Mouse (Mus musculus) thymus, postnatal 0 days (tissue): ENCODE results near the gene Spata32. TPM values are rescaled to one million over a fixed set of nuclear protein-coding genes. Genes with fewer than 3 reads are reported as not detected.
"Not testable (repeated sequence)": the region's sequence is repeated elsewhere in the genome, so short reads cannot be mapped to it uniquely, and the experiment has no call there.

ENCODE experiments used
- DNase-seq: peaks from one replicate; pipeline ENCODE4 v3.0.0-alpha.2; 2015; ENCODE audit warnings: low spot score
- polyA plus RNA-seq: library from polyadenylated mRNA; unstranded; fragments of >200 nt; fragmentation: Nextera tagmentation; extraction: Ambion mirVana; gene quantifications from 2 replicates; pipeline ENCODE4 v1.2.1, GENCODE M21; 2015

Gene Spata32
- polyA plus RNA-seq, 1 experiment from 2014 or later, result not detected

DNA sequence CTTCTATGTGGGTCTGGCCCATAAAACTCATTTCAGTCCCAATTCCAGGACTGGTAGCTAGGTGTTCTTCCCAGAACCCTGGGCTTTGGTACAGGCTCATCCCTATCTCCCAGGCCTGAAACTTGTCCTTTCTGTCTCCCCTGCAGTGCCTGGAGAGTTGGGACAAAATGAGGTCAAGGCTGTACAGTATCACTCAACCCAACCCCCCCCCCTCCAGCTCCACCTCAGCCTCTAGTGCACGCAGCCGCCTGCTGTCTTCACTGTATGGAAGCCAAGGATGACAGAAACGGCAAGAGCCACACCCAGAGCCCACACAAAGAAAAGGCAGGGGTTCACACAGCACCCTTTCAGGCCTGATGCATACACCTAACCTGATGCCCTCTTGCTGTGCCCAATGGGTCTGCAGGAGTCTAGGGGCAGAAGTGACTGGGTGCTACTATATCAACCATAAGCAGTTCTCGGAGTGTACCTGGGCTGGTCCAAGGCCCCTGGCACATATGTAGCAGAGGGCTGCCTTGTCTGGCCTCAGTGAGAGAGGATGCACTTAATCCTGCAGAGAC is 28.6 kb upstream of the Spata32 start:
- no peak for DNase-seq

DNA sequence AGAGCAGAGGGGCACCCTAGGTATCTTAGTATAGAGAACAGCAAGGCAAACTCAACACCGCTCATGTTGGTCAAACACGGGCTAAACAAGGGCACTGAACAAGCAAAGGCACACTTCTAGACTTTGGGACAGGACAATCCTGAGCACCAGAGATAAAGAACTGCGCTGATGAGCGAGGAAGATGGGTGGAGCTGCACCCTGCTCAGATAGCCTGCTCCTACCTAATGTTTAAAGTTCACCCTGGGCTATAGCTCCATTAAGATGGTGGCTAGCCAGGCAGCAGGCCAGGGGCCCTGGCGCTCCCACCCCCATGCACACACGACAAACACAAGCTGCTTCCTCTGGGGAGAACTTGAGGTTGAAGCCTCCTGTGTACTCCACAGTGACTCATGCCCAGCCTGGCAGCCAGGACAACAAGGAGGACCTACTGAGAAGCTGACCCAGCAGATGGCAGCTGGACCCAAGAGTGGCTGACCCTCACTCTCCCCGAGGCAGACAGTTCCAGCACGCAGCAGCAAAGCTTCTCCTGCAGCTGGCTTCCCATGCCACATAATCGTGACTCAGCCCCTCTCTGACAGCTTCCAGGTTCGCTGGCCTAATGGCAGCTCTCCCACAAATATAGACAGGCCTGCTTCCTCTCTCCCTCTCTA is 28.0 kb upstream of the Spata32 start:
- no peak for DNase-seq

DNA sequence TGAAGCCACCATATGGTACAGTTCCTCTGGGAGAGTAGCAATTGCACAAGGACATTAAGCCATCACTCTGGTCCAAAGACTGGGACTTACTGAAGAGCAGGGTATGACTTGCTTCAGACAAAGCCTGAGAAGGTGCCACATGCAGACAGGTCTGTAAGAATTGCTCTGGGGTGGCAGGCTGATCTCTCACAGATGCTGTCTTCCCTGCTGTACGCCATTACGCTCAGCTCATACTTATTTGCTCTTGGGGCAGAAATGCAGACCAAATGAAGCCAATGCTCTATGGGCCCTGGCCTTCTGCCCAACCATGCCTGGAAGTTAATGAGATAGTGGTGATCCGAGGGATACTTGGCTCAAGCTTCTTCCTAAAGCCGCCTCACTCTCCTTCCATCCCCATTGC is 26.6 kb upstream of the Spata32 start:
- no peak for DNase-seq

DNA sequence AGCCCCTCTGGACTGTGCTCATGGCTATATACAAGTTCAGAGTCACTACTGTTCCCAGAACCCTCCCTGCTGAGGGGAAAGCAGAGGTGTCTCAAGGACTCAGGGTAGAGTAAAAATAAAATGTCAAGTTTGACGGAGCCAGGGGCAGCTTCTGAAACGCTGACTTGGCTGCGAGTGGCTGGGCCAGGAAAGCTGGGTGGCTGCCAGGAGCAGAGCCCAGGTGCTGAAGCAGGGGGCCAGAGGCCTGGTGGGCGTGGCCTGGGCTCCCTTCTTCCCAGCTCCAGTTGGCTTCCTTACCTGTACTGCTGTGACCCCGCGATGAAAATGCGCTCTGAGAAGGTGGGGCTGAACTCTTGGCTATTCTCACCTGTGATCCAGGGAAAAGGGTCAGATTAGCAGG is 22.5 kb upstream of the Spata32 start:
- no peak for DNase-seq

DNA sequence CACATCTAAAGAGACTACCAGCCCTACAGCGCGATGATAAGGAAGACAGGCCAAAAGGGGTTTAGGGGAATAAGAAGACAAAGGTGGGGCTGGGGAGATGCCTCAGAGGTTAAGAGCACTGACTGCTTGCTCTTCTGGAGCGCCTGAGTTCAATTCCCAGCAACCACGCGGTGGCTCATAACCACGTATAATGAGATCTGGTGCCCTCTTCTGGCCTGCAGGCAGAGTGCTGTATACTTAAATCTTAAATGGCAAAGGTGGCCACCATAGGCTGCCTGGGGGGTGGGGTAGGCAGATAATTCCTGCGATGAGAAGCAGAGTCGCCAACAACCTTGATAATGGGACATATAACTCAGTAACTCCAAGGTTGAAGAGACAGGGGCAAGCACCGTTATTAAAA is 19.5 kb upstream of the Spata32 start:
- peak; percentile 27 for DNase-seq

DNA sequence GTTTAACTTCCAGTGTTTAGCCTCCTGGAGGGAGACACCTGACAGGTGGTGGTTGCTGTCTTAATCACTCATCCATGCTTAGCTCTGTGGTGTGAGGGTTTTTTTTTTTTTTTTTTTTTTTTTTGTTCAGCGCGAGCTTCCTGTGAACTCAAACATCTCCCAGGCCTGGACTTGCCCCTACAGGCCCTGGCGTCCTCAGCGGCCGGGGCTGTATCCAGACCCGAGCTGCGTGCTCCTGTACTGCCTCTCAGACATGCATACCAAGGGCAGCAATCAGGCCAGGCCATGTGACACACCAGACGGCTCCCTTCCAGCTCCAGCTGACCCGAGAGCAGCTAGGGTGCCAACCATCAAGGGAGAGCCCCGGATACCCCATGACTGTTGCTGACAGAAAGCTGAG is 18.7 kb upstream of the Spata32 start:
- DNase-seq, result no peak

DNA sequence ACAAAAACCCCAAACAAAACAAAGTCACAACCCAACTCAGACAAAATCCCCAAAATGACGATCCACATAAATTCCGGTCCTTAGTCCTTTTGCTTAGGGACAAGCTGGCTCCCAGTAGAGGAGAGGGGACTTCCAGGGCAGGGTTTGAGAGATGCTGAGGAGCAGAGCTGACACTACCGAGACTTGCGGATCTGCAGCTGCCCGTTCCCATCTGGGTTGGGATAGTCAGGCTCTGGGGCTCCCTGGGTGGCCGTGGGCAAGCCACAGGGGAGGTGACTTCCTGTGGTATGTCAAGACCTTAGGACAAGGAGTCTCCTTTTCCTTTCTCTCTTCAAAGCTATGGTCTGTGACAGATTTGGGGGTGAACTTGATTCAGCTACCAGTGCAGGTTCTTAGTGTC is 18.2 kb upstream of the Spata32 start:
- no peak for DNase-seq

DNA sequence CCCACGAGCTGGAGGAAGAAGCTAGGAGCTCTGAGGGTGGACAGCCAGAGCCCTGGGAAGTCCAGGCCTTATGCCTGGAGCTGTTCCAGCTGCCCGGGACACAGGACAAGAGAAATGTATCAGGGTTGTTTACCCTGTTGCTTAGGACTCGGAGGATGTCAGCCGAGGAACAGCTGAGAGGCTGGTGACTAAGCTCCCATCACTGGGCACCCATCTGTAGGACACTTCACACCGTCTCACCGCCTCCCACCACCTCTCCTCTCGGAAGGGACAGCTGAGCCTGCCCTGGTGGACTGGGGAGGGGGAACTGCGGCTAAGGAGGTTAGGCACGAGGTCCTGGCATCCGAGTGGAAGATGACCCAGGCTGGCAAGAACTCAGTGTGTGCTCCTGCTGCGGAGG is 17.5 kb upstream of the Spata32 start:
- no peak for DNase-seq

DNA sequence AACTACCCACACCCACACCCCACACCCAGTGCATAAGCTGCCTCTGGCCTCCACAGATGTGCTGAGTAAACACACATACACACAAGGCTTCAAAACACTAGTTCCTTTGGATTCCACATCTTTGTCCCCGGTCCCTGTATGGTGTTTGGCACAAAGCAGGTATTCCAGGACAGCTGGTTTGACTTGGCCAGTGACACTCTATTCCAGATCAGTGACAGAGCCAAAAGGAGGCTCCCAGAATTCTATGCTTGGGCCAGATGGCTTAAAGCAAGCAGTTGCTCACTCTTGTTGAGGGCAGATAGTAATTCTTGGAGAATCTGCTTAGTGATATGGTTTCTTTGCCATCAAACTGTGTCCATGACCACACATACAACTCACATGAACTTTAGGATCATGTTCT is 16.2 kb upstream of the Spata32 start:
- DNase-seq, result no peak

DNA sequence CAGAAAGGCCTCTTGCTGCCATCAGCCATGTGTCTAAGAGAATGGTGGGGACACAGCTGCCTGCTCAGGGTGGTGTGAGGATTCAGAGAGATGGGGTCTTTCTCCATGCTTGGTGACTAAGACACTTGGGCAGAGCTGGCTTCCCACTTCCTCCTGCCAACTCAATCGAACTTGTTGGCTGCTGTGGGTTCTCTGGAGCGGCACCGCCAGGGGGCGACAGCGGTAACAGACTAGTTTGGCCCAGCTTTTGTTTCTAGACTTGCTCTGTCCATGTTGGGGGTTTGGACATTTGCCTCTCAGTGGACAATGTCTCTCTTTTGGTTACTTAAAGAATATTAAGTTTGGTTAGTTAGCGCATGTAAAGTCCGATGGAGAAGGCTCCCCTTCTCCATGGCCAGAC is 14.7 kb upstream of the Spata32 start:
- DNase-seq, result peak; percentile 81

DNA sequence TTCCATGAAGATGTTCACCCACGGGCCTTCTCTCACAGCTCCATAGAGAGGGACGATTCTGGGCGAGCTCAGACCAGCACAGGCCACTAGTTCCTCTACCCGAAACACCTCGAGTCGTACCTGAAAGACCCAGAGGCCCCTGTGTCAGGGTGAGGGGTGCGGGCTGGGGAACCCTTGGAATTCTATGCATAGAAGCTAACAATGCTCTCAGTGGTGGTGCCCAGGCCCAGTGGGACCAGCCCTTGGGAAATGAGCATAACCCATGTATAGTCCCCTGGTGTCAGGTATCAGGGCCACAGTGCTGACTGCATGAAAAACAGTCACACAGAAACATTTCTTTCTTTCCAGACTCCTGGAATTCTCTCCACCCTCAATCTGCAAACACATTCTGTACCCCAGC is 13.1 kb upstream of the Spata32 start:
- DNase-seq, result no peak

DNA sequence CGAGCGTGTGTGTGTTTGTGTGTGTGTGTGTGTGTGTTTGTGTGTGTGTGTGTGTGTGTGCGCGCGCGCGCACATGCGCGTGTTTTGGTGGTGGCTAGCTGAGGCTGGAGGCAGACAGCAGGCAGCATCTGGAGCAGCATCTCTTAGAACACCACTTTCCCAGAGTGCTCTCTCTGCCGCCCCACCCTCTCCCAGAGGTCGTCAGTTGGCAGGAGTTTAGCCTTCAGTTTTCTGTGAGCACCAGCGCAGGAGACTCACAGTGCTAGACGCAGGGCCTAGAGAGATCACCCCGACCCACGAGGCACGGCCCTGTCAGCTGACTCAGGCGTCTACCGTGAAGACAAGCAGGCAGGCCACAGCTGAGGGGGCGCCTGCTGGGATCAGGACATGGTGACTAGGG is 12.4 kb upstream of the Spata32 start:
- DNase-seq, result no peak

DNA sequence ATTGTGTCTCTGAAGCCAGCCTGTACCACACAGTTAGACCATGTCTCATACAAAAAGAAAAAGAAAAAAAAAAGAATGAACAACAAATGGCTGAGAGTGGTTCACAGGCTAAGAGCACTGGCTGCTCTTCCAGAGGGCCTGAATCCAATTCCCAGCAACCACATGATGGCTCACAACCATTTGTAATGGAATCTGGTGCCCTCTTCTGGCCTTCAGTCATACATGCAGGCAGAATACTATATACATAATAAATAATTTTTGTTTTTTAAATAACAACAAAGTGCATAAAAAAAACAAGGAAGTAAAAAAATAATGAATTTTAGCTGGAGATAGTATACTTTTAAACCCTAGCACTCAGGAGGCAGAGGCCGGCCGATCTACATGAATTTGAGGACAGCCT is 11.4 kb upstream of the Spata32 start:
- no peak for DNase-seq

DNA sequence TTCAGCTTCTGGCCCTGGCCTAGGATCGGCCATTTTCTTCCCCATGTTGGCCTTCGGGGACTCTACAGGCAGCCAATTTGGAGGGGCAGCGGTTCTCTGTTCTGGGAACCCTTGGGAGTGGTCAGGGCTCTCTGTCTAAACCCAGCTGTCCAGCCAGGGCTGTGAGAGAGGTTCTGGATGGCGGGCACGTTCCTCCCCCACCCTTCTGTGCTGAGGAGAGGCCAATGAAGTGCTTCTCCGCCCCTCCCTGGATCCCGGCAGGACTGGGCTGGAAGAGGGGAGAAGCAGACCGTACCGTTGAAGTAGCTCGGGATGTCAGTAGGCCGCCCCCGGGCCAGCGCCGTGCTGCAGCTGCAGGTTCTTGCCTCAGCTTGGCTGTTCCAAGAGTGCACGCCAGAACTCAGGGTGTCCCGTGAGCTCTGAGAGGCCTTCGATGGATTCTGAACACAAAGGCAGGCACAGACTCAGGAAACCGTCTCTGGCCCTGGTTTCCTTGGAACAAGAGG is 5.8 kb upstream of the Spata32 start:
- no peak for DNase-seq

DNA sequence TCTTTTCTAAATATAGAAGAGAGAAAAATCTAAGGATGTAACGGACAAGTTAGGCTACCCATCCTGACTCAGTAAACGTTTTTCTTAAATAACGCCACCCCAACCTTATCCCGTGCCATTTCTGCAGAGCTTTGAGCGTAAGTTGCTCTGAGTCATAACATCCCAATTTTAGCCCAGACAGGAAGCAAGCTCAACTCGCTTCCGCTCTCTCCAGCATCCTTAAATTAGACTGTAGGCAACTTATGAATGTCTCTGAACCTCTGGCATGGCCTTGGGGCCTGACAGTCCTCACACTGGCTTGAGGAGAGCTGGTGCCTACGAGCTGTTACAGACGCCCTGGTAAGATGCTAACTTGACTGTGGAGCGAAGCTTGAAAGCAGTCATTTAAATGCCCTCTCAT is 5.2 kb upstream of the Spata32 start:
- DNase-seq, result no peak

DNA sequence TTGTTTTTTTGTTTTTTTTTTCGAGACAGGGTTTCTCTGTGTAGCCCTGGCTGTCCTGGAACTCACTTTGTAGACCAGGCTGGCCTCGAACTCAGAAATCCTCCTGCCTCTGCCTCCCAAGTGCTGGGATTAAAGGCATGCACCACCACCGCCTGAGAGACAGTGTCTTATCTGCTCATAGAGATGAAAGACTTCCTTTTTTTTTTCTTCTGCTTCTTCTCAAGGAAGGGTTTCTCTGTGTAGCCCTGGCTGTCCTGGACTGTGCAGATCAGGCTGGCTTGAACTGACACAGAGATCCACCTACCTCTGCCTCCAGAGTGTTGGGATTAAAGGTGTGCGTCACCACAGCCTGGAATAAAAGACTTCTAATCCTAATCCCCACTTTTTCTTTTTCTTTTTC is 4.5 kb upstream of the Spata32 start:
- DNase-seq, result not testable (repeated sequence)

DNA sequence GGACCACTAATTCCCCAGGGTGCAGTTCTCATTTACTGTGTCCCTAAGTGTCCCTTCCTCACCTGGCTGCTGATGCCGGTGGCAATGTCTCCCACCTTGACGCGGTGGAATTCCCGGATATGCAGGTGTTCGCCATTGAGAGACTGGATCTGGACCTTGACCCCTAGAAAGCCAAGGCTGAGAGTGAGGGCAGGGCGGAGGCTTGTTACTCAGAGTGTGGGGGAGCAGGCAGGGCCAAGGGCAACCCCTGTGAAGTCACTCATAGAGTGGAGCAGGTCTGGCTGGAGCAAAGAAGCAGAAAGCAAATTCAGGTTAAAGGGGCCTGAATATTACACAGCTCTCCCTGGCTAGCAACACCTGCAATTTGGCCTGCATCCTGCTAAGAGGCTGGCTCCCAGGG is 3.2 kb upstream of the Spata32 start:
- no peak for DNase-seq

DNA sequence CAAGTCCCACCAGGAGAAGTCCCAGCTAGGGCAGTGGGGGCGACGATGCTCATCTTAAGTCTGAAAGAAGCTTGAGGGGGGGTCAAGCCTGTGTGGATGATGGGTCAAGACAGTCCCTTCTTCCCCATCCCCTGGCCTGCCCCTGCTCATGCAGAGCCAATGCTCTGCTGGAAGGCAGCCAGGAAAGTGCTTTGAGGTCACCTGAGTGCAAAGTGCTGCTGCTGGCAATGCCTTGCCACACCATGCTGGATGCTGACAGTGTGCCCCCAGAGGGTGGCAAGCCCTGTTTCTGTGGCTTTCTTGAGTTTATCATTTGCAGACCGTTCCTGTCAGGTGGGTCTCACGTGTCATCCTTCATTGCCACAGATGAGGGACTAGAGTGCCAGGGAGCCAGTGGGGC is 1.8 kb upstream of the Spata32 start:
- no peak for DNase-seq

DNA sequence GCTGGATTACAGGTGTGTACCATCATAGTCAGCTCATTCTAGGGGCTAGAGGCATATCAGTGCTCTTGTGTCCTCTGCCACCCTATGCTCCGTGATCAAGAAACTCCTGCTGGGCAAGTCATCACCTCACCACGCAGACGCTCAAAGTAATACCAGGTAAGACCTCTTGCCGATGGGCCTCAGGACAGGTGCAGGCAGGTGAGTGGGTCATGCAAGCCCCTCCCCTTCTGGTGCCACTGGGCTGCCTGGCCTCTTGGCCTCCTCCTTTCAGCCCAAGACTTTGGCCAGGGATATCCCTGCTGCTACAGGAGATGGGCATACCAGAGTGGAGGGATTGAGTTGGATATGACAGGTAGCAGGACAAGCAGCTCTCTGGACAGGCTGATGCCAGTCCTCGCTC is 1.0 kb upstream of the Spata32 start:
- no peak for DNase-seq

DNA sequence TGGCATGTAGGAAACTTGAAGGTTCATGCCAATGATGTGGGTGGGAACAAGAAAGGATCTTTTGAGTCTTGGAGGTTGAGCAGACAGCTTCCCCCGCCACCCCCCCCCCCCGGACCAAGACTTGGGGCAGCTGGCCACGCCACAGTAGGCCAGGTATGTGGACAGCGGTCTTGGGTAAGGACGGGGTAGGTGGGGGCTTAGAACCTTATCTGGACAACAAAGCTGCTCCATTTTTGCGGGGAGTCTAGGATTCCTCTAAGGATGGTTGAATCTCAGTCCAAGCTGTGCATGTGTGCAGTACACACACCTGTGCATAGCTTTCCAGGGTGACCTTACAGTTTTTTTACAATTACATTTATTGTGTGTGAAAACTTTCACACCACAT is 277 bp upstream of the Spata32 start:
- DNase-seq, result no peak

DNA sequence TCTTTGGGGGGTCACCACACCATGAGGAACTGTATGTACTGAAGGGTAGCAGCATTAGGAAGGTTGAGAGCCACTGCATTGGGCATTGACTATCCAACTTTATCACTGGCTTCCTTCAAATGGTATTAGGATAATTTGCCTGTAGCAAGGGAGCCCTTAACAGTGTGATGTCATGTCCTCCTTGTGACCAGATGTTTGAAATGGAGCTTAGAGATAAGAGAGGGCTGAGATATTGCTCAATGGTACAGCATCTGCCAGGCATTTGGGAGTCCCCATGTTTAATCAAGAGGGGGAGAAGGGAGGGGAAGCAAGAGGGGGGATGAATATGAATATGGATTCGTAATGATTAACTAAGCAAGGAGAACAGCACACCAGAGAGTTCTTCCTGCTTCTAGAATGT is 2.9 kb downstream of the Spata32 start:
- DNase-seq, result no peak

DNA sequence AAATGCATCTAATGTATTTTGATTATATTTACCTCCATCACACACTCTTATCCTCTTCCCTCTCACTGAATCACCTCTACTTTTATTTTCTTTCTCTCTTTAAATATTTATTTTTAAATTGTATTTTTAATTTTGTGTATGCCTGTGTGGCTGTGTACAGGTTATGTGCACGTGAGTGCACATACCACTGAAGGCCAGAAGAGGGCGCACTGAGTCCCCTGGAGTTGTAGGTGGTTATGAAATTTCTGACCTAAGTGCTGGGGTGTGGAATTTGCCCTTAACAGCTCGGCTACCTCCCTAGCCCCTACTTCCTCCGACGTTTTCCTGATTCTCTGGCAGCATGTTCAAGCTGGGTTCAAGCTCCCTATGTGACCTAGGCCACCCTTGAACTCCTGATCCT is 4.5 kb downstream of the Spata32 start:
- no peak for DNase-seq

DNA sequence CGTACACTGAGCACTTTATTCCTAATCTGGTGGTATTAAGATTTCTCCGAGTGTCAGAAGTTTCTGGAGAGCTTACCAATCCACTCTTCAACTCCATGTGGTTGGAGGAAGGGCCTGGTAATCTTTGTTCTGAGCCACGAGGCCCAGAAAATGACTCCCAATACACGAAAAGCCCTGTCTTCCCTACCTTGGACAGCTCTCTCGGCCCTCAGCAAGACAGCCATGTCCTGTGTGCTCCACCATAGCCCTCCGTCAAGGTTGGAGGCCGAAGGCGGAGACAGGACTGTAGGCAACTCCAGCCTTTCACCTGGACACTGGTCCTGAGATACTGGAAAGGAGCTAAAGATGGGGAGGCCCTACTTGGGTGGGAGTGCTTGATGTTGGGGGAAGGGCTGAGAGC is 7.9 kb downstream of the Spata32 start:
- no peak for DNase-seq

DNA sequence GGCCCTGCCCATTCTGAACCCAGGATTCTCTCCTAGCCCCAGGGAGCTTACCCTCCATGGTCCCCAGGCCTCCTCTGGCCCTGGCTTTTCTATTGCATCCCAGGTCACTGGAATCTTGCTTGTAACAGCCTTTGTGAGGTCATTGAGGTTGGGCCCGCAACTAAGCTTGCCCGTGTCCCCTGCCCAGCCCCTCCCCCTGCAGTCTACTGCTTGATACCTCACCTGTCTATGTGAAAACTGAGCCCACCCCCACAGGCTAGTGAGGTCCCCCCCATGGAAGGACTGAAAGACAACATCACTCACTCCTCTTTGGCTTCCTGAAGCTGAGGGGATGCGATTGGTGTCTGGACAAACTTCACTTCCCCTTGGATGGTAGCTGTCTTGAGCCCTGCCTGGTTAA is 9.8 kb downstream of the Spata32 start, which contains the start of gene 1700023F06Rik:
Gene 1700023F06Rik (minus strand): TSS at position 101 of the 400 bp plus-strand sequence.
- DNase-seq, result no peak
